Mouse (Mus musculus) stomach, embryonic 16.5 days (tissue): ENCODE measurements at regions not wholly inside any gene's neighbourhood (a gene's known extent, or its start where the extent isn't known, plus 50 kb on each side); places are given as distances from the start of the nearest gene placed in this dataset.

ENCODE experiments used
- ATAC-seq: fragments of 200-750 bp; cut with Nextera tagmentation; 2 replicates; pipeline ENCODE4 v1.8.0; 2017; ENCODE audit warnings: moderate number of reproducible peaks, moderate TSS enrichment; ENCODE audit not compliant: insufficient read depth, low FRiP score
- H3K27ac ChIP-seq: fragments of 300-500 bp; sonication (generic); 2 replicates; pipeline ENCODE4 v1.5.1; 2014; ENCODE audit warnings: low read length
- H3K27me3 ChIP-seq: fragments of 300-500 bp; sonication (generic); 2 replicates; pipeline ENCODE4 v1.6.1; 2014; ENCODE audit warnings: low read length, control low read depth, mixed read lengths; ENCODE audit not compliant: control insufficient read depth, insufficient read depth
- H3K36me3 ChIP-seq: fragments of 300-500 bp; sonication (generic); 2 replicates; pipeline ENCODE4 v1.6.1; 2014; ENCODE audit warnings: low read length; ENCODE audit not compliant: control insufficient read depth, insufficient read depth
- H3K4me1 ChIP-seq: fragments of 300-500 bp; sonication (generic); 2 replicates; pipeline ENCODE4 v1.6.1; 2014; ENCODE audit warnings: low read length, control low read depth, mixed read lengths; ENCODE audit not compliant: control insufficient read depth, insufficient read depth
- H3K4me2 ChIP-seq: fragments of 300-500 bp; sonication (generic); 2 replicates; pipeline ENCODE4 v1.6.1; 2014; ENCODE audit warnings: low read depth, low read length, mixed read lengths
- H3K4me3 ChIP-seq: fragments of 300-500 bp; sonication (generic); replicated peaks from 2 replicates; pipeline ENCODE4 v1.5.1; 2014; ENCODE audit warnings: mild to moderate bottlenecking, low read length
- H3K9ac ChIP-seq: fragments of 300-500 bp; sonication (generic); 2 replicates; pipeline ENCODE4 v1.6.1; 2014; ENCODE audit warnings: low read length
- H3K9me3 ChIP-seq: fragments of 300-500 bp; sonication (generic); replicated peaks from 2 replicates; pipeline ENCODE4 v1.6.1; 2016; ENCODE audit warnings: low read length, control low read depth; ENCODE audit not compliant: control insufficient read depth
- WGBS: fragments of 180-500 bp; shearing (Covaris S2); extraction: QIAGEN DNeasy Blood & Tissue Kit; methylation state at CpG from one replicate; pipeline ENCODE4 v1.1.7; 2014; 5-methylcytosine and 5-hydroxymethylcytosine counted together

DNA sequence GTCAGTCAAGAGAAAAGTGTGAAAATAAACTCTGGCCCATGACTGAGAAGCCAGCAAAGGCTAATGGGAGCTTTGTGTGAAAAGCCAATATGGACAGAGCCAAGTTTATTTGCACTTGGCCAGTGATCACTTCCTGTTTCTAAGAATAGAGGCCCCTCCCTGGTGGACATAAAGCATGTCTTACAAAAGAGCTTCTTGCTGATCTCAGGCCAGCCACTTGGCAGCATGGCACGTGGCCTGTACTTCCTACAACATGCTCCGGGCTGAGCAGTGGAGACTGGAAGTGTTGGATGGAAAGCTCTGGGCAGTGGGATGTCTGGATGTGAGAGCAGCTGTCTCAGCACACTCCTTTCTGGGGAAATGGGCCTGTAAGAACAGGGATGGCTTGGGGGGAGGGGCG, 99.7 kb downstream of the Gadd45g start:
- no peak overlapping the region for H3K27ac ChIP-seq
- WGBS, result 30% methylated on average over 3 of the region's 3 CpGs
- H3K36me3 ChIP-seq, result no peaks in the 10 kb centered on the region
- H3K4me2 ChIP-seq, result no peak overlapping the region
- peak overlapping the region; percentile 34; the same call in 1 of the 2 replicates for H3K9ac ChIP-seq
- peaks cover 8% of the 10 kb centered on the region; the same call in 1 of the 2 replicates for H3K4me1 ChIP-seq
- H3K9me3 ChIP-seq, result no peaks in the 10 kb centered on the region
- ATAC-seq, result peak; percentile 68; the same call in 1 of the 2 replicates
- H3K4me3 ChIP-seq, result no peak overlapping the region
- H3K27me3 ChIP-seq, result no peaks in the 10 kb centered on the region; the same call in 1 of the 2 replicates

DNA sequence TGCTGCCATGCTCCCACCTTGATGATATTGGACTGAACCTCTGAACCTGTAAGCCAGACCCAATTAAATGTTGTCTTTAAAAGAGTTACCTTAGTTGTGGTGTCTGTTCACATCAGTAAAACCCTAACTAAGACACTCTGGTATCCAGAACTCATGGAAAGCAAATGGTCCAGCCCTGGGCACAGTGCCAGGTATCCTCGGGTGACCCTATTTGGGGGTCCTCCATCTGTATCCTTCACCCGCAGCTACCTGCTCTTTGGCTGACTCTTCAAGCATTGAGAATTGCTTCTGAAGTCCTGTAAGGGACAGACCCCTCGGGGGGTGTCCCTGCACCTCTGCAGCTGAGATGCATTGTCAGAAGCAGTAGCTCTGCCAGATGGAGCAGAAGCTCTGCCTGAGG, 102.4 kb downstream of the Gadd45g start:
- peaks cover 8% of the 10 kb centered on the region; the same call in 1 of the 2 replicates for H3K4me1 ChIP-seq
- H3K4me2 ChIP-seq, result no peak overlapping the region
- H3K9me3 ChIP-seq, result no peaks in the 10 kb centered on the region
- no peaks in the 10 kb centered on the region for H3K36me3 ChIP-seq
- no peak overlapping the region for H3K9ac ChIP-seq
- ATAC-seq, result no peak
- H3K27me3 ChIP-seq, result no peaks in the 10 kb centered on the region; the same call in 1 of the 2 replicates
- H3K4me3 ChIP-seq, result no peak overlapping the region
- no peak overlapping the region for H3K27ac ChIP-seq
- 81% methylated on average over 3 of the region's 3 CpGs for WGBS

DNA sequence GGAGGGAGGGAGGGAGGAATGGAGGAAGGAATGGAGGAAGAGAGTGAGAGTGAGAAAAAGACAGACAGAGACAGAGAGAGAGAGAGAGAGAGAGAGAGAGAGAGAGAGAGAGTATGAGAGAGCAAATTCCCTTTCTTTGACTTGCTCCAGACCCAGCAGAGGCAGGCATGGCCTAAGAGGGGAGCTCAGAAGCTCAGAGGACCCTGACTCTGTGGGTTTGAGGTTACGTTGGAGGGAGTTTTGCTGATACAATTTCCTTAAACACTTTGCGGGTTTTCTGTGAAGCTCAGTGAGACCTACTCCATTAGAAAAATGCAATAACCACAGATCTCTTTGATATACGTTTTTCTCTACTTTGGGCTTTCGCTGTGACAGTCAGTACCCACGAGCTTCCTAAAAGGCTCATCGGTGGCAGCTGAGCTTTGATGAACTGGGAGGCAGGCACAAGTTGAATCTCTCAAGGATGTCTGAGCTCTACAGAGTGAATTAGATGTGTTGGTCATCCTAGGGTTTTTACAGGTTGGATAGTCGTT, 105.1 kb downstream of the Gadd45g start:
- no peak overlapping the region for H3K27ac ChIP-seq
- no peak overlapping the region for H3K4me3 ChIP-seq
- no peaks in the 10 kb centered on the region for H3K36me3 ChIP-seq
- H3K4me2 ChIP-seq, result no peak overlapping the region
- H3K27me3 ChIP-seq, result no peaks in the 10 kb centered on the region; the same call in 1 of the 2 replicates
- H3K9ac ChIP-seq, result no peak overlapping the region
- 83% methylated on average over 7 of the region's 7 CpGs for WGBS
- H3K9me3 ChIP-seq, result no peaks in the 10 kb centered on the region
- 0 out of 2 replicates have a peak, but pooled peaks cover under 1% of the 10 kb centered on the region for H3K4me1 ChIP-seq
- no peak for ATAC-seq

DNA sequence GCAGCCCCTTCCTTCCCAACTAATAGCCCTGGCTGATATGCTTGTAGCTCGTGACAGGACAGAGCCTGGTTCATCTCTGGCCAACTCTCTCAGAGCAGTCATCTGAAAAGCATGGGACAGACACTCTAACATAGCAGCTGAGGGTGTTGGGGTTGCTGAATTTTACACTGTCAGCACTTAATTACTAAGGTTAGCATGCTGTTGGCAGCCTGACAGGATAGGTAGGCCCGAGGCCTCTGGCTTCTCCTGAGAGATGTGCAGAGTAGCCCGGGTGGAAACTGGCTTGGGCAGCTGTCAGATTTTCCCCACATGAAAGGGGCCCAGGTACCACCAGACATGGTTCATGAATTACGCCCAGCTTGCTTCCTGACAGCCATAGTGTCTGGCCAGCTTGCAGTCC, 106.6 kb downstream of the Gadd45g start:
- Histone ChIP-seq H3K36me3 (no peaks in the 10 kb centered on the region), H3K27ac (no peak overlapping the region), H3K9ac (no peak overlapping the region), H3K4me1 (no peaks in the 10 kb centered on the region), H3K4me3 (no peak overlapping the region), H3K27me3 (no peaks in the 10 kb centered on the region; the same call in 1 of the 2 replicates), H3K4me2 (no peak overlapping the region), H3K9me3 (no peaks in the 10 kb centered on the region)
- WGBS, result 63% methylated on average over 4 of the region's 4 CpGs
- ATAC-seq, result no peak

DNA sequence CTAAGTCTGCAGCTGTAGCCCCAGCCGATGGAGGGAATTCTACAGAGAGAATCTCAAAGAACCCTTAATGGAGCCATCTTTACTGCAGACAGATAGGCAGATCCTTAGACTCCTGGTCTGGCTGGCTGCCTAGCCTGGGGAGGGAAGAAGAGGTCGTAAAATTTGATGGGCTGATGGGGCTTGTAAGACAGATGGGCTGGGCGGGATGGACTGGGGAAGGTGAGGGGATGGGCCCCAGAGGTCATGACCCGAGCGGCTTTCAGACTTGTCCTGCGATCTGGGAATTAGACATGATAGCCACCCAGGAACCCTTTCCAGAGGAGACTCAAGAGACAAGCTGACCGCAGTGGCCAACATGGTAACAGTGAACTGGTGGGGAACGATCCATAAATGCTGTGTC, 107.1 kb downstream of the Gadd45g start:
- no peak for ATAC-seq
- Histone ChIP-seq H3K4me2 (no peak overlapping the region), H3K9me3 (no peaks in the 10 kb centered on the region), H3K9ac (no peak overlapping the region), H3K27ac (no peak overlapping the region), H3K4me1 (no peaks in the 10 kb centered on the region), H3K27me3 (no peaks in the 10 kb centered on the region; the same call in 1 of the 2 replicates), H3K36me3 (no peaks in the 10 kb centered on the region), H3K4me3 (no peak overlapping the region)
- 64% methylated on average over 8 of the region's 8 CpGs for WGBS

DNA sequence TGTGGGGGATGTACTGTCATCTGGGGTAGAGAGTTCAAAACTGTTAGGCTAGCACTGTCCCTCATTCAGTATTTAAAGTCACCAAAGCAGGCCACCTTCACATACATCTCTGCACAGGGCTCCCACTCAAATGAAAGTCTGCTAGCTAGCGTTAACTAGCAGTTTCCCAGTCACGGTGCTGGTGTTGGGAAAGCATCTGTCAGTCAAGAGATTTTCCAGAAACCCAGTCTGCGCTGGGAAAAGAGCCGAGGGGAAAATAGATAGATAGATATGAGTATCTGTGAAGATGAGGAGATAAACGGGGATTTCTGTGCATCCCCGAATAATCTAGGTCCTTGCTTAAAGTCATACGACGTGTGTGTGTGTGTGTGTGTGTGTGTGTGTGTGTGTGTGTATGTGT, 110.6 kb downstream of the Gadd45g start:
- H3K9me3 ChIP-seq, result no peaks in the 10 kb centered on the region
- ATAC-seq, result no peak
- H3K9ac ChIP-seq, result no peak overlapping the region
- H3K4me2 ChIP-seq, result no peak overlapping the region
- peaks cover 9% of the 10 kb centered on the region; the same call in 1 of the 2 replicates for H3K4me1 ChIP-seq
- no peaks in the 10 kb centered on the region for H3K36me3 ChIP-seq
- WGBS, result 63% methylated on average over 8 of the region's 8 CpGs
- H3K27me3 ChIP-seq, result no peaks in the 10 kb centered on the region
- no peak overlapping the region for H3K27ac ChIP-seq
- H3K4me3 ChIP-seq, result no peak overlapping the region

DNA sequence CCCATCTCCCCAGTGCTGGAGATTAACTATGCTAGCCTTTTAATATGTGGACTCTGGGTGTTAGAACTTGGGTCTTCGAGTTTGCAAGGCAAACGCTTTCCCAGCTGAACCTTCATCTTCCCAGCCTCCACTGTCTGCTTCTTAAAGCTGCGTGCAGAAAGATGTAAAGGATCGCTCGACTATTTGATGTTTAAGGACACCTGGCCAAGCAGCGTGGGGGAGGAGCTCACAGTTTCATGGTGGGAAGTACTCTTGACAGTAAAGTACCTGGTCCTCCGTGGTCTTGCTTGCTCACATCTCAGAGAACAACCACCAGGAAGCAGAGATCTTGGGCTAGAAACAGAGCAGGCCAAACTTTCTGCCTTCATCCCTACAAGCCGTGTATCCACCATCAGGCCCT, 113.1 kb downstream of the Gadd45g start:
- H3K9me3 ChIP-seq, result no peaks in the 10 kb centered on the region
- no peak for ATAC-seq
- H3K36me3 ChIP-seq, result no peaks in the 10 kb centered on the region
- WGBS, result 76% methylated on average over 8 of the region's 8 CpGs
- peaks cover 23% of the 10 kb centered on the region for H3K4me1 ChIP-seq
- H3K9ac ChIP-seq, result no peak overlapping the region
- no peak overlapping the region for H3K4me3 ChIP-seq
- no peak overlapping the region for H3K27ac ChIP-seq
- H3K4me2 ChIP-seq, result no peak overlapping the region
- H3K27me3 ChIP-seq, result no peaks in the 10 kb centered on the region

DNA sequence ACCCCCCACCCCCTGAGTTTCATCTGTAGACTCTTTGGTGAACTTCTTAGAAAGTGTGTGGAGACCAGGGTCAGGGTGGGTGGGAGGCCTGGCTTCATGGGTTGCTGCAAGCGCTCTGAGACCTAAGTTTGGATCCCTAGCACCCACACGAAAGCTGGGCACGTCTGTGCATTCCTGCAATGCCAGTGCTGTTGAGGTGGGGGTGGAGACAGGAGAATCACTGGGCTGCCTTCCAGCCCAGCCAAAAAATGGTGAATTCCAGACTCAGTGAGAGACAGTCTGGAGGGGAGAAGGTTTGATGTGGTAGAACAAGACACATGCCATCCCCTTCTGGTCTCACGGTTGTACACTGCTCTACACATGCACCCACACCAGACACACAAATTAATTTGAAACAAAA, 113.8 kb downstream of the Gadd45g start:
- no peak for ATAC-seq
- Histone ChIP-seq H3K36me3 (no peaks in the 10 kb centered on the region), H3K9ac (no peak overlapping the region), H3K4me3 (no peak overlapping the region), H3K9me3 (no peaks in the 10 kb centered on the region), H3K27ac (no peak overlapping the region), H3K4me2 (no peak overlapping the region), H3K27me3 (no peaks in the 10 kb centered on the region), H3K4me1 (peaks cover 30% of the 10 kb centered on the region)
- 78% methylated on average over 4 of the region's 4 CpGs for WGBS

DNA sequence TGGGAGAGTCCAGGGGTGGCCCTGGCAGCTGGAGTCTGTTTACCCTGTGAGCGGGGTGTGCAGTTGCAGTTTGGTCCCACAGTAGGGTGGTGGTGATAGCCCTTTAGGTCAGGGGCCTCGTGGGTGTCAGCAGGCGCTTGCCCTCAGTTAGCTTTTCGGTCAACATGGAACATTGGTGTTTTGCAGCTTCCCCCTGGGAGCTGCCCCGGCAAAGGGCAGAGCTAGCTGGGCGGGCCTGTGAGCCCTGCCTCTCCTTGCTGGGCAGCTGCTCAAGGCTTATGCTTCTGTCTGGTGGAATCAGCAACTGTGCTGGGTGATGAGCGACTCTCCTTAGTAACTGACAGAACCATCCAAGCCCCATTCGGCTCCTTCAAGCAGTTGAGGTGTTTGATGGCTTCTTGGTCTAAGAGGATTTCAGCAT, 115.7 kb downstream of the Gadd45g start:
- no peaks in the 10 kb centered on the region for H3K36me3 ChIP-seq
- no peak overlapping the region for H3K4me3 ChIP-seq
- H3K27me3 ChIP-seq, result no peaks in the 10 kb centered on the region
- no peak overlapping the region; the same call in 1 of the 2 replicates for H3K27ac ChIP-seq
- peaks cover 30% of the 10 kb centered on the region for H3K4me1 ChIP-seq
- H3K9me3 ChIP-seq, result no peaks in the 10 kb centered on the region
- WGBS, result 48% methylated on average over 8 of the region's 8 CpGs
- H3K9ac ChIP-seq, result peak overlapping the region; percentile 36; the same call in 1 of the 2 replicates
- no peak overlapping the region for H3K4me2 ChIP-seq
- no peak for ATAC-seq
